In the genomic region with DNA sequence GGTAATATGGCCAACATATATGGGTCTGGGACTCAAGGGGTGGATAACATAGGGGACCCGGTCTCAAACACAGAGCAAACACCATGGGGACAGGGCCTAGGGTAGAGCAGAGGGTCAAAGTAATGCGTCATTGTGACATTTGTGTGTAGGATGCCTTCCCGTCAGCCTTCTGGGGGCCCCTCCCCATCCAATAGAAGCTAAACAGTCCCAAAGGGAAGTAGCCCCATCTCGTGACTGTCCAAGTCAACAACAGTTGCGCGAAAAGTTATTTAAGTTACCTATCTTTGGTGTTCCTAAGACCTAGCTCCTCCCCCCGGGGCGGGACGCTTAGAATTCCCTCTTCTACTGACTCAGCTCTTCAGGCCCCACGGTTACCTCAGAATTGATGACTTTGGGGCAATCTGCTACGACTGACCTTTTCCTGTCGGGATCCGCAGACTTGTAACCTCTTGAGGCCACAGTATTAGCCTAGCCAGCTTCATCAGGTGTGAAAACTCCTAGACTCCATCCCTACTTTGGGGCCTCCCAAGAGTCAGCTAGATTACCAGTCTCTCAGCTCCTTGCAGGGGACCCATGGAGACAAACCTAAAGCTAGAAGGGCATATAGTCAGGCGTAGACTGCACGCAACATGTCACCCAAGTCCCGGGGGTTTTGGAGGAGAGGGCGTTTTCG, we compare ENCODE assay signal across 8 mouse cellular contexts. TPM values are rescaled to one million over a fixed set of nuclear protein-coding genes. Genes with fewer than 3 reads are reported as not detected.
DNase-seq lines count a peak whose midpoint lies in the region; ATAC-seq lines count a peak whose summit lies in the region.

No protein-coding gene starts in this region.

- peak overlapping the region; percentile 62 for H3K4me2 ChIP-seq in embryonic facial prominence, embryonic 14.5 days (ENCODE audit: low read depth, low read length)
- H3K4me2 ChIP-seq in lung, embryonic 16.5 days (ENCODE audit: low read depth, low read length), result peak overlapping the region; percentile 84
- peak overlapping the region; percentile 87 for H3K4me2 ChIP-seq in stomach, embryonic 15.5 days

- H3K9me3 ChIP-seq in embryonic facial prominence, embryonic 14.5 days (ENCODE audit: control insufficient read depth, low read length), result no peaks in the 10 kb centered on the region
- H3K9me3 ChIP-seq in lung, embryonic 16.5 days (ENCODE audit: control insufficient read depth, low read length), result no peaks in the 10 kb centered on the region
- H3K9me3 ChIP-seq in stomach, embryonic 15.5 days, result no peaks in the 10 kb centered on the region

- 13% methylated on average over 18 of the region's 18 CpGs for WGBS in embryonic facial prominence, embryonic 14.5 days
- WGBS in lung, embryonic 16.5 days, result 8% methylated on average over 18 of the region's 18 CpGs
- 10% methylated on average over 18 of the region's 18 CpGs for WGBS in stomach, embryonic 15.5 days

- H3K27me3 ChIP-seq in embryonic facial prominence, embryonic 14.5 days (replicated peaks; ENCODE audit: control insufficient read depth, insufficient read depth, low read length), result no peaks in the 10 kb centered on the region
- H3K27me3 ChIP-seq in lung, embryonic 16.5 days (ENCODE audit: control insufficient read depth, insufficient read depth, low read depth, low read length), result no peaks in the 10 kb centered on the region
- no peaks in the 10 kb centered on the region for H3K27me3 ChIP-seq in stomach, embryonic 15.5 days (replicated peaks)

- H3K4me3 ChIP-seq in embryonic facial prominence, embryonic 14.5 days (ENCODE audit: low read depth, low read length), result peak overlapping the region; percentile 37
- H3K4me3 ChIP-seq in lung, embryonic 16.5 days (ENCODE audit: low read length), result peak overlapping the region; percentile 48
- H3K4me3 ChIP-seq in stomach, embryonic 15.5 days (replicated peaks), result peak overlapping the region; percentile 41

- DNase-seq in thymus, postnatal 14 days, result peak; percentile 36
- DNase-seq in thymus, postnatal 10 days (ENCODE audit: low spot score in 2 of 2), result no peak
- peak; percentile 62 for DNase-seq in embryonic facial prominence, embryonic 14.5 days (ENCODE audit: low spot score)
- DNase-seq in kidney, adult 18-20 months, result peak; percentile 47
- no peak for DNase-seq in gastrocnemius, postnatal 4 days (ENCODE audit: low spot score in 2 of 2)
- DNase-seq in left cerebral cortex, adult 11 months (ENCODE audit: low spot score), result no peak

- H3K27ac ChIP-seq in embryonic facial prominence, embryonic 14.5 days (replicated peaks; ENCODE audit: low read depth, low read length), result no peak overlapping the region
- no peak overlapping the region for H3K27ac ChIP-seq in lung, embryonic 16.5 days (ENCODE audit: low read length)
- peak overlapping the region; percentile 26; the same call in 1 of the 2 replicates for H3K27ac ChIP-seq in stomach, embryonic 15.5 days

- H3K36me3 ChIP-seq in embryonic facial prominence, embryonic 14.5 days (ENCODE audit: control insufficient read depth, insufficient read depth, low read length), result no peaks in the 10 kb centered on the region
- no peaks in the 10 kb centered on the region for H3K36me3 ChIP-seq in lung, embryonic 16.5 days (ENCODE audit: control insufficient read depth, insufficient read depth, low read length)
- H3K36me3 ChIP-seq in stomach, embryonic 15.5 days, result no peaks in the 10 kb centered on the region

- peaks cover 10% of the 10 kb centered on the region; the same call in 1 of the 2 replicates for H3K4me1 ChIP-seq in embryonic facial prominence, embryonic 14.5 days (ENCODE audit: control insufficient read depth, insufficient read depth, low read length)
- peaks cover 10% of the 10 kb centered on the region for H3K4me1 ChIP-seq in lung, embryonic 16.5 days (replicated peaks; ENCODE audit: control insufficient read depth, insufficient read depth, low read length)
- peaks cover 10% of the 10 kb centered on the region for H3K4me1 ChIP-seq in stomach, embryonic 15.5 days

- peak; percentile 34; the same call in 1 of the 2 replicates for ATAC-seq in embryonic facial prominence, embryonic 14.5 days (ENCODE audit: low read depth)
- ATAC-seq in lung, embryonic 16.5 days (ENCODE audit: low read depth), result peak; percentile 55
- peak; percentile 65; the same call in 1 of the 2 replicates for ATAC-seq in stomach, embryonic 15.5 days (ENCODE audit: insufficient read depth, low FRiP score, low read depth)

- H3K9ac ChIP-seq in embryonic facial prominence, embryonic 14.5 days (ENCODE audit: low read depth, low read length), result peak overlapping the region; percentile 56
- H3K9ac ChIP-seq in lung, embryonic 16.5 days (ENCODE audit: low read length), result peak overlapping the region; percentile 65
- H3K9ac ChIP-seq in stomach, embryonic 15.5 days, result no peak overlapping the region

RNA-seq across cellular contexts. Expression of gene H3f3a, which starts 20.2 kb away (rescaled TPM):
- polyA plus RNA-seq in embryonic facial prominence, embryonic 14.5 days (2014; fragmentation: Nextera tagmentation; extraction: Ambion mirVana), result 2,156 and 2,321 TPM in 2 replicates
- 2,527 and 2,659 TPM in 2 replicates for polyA plus RNA-seq in lung, embryonic 16.5 days (2015; fragmentation: Nextera tagmentation; extraction: Ambion mirVana)
- 1,924 and 2,089 TPM in 2 replicates for polyA plus RNA-seq in stomach, embryonic 15.5 days (2015; fragmentation: Nextera tagmentation; extraction: Ambion mirVana)
- 100 to 1,000 TPM; 776 to 797 TPM for total RNA-seq in gastrocnemius, postnatal 4 days (2021)

RNA-seq across cellular contexts. Expression of gene Sde2, which starts 57.3 kb away (rescaled TPM):
- polyA plus RNA-seq in embryonic facial prominence, embryonic 14.5 days (2014; fragmentation: Nextera tagmentation; extraction: Ambion mirVana), result 27.2 and 31.2 TPM in 2 replicates
- 33.0 and 38.3 TPM in 2 replicates for polyA plus RNA-seq in lung, embryonic 16.5 days (2015; fragmentation: Nextera tagmentation; extraction: Ambion mirVana)
- 30.7 and 34.4 TPM in 2 replicates for polyA plus RNA-seq in stomach, embryonic 15.5 days (2015; fragmentation: Nextera tagmentation; extraction: Ambion mirVana)
- 10 to 100 TPM; 18.5 to 20.0 TPM for total RNA-seq in gastrocnemius, postnatal 4 days (2021)

Comparison
In these comparisons a context has a peak if more than half of its experiments do, and no peak if none do; other contexts are left out.
1. DNase-seq: peak in thymus, postnatal 14 days (single experiment), embryonic facial prominence, embryonic 14.5 days (single experiment) and kidney, adult 18-20 months (single experiment); none in thymus, postnatal 10 days (0 of 2), gastrocnemius, postnatal 4 days (0 of 2) and left cerebral cortex, adult 11 months (single experiment).
2. Peak in every context shown above with its lines, with median percentiles within 50 percentile points of each other: ATAC-seq, H3K4me2 ChIP-seq and H3K4me3 ChIP-seq.